Mouse (Mus musculus): ENCODE data around the gene Tut4.

DNA sequence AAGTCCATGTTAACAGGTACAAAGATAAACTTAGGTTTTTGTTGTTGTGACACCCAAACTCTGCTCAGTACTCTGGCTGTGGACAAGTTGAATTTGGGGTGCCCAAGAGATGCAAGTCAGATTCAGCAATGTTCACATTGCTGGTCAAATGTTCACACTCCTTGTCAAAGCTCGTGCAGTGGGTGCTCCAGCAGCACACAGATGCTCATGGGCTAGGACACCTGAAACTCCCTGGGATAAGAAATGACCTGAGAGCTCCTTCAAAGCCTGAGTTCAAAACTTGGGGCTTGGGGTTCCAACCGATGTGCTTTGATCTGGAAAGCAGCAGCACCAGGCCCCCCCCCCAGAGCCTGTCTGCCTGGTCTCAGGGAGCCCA is 27.7 kb upstream of the Tut4 start:
- TF ChIP-seq EP300 (IDR thresholded peaks at IDR 0.05; ENCODE audit: insufficient read depth, low read depth, low read length) (no peak), POLR2A (IDR thresholded peaks at IDR 0.05; ENCODE audit: insufficient read depth, low read length) (no peak)

All from ES-Bruce4 (cell line).